Mouse (Mus musculus) hindbrain, embryonic 13.5 days (tissue): ENCODE data around the gene Dusp27. TPM values are rescaled to one million over a fixed set of nuclear protein-coding genes. Genes with fewer than 3 reads are reported as not detected.
A peak's percentile ranks its signal among the peaks of the same experiment; 100 is the strongest.
"Not testable (repeated sequence)": the region's sequence is repeated elsewhere in the genome, so short reads cannot be mapped to it uniquely, and the experiment has no call there.

Source experiments
- ATAC-seq: fragments of 200-750 bp; cut with Nextera tagmentation; 2 replicates; pipeline ENCODE4 v1.8.0; 2017; ENCODE audit warnings: moderate TSS enrichment; ENCODE audit not compliant: low FRiP score
- H3K27ac ChIP-seq: fragments of 300-500 bp; sonication (generic); 2 replicates; pipeline ENCODE4 v1.5.1; 2015; ENCODE audit warnings: inconsistent platforms, mild to moderate bottlenecking, moderate library complexity
- H3K27me3 ChIP-seq: fragments of 300-500 bp; sonication (generic); 2 replicates; pipeline ENCODE4 v1.6.1; 2015; ENCODE audit warnings: mild to moderate bottlenecking, inconsistent platforms
- H3K36me3 ChIP-seq: fragments of 300-500 bp; sonication (generic); 2 replicates; pipeline ENCODE4 v1.6.1; 2015; ENCODE audit warnings: mild to moderate bottlenecking, inconsistent platforms
- H3K4me1 ChIP-seq: fragments of 300-500 bp; sonication (generic); replicated peaks from 2 replicates; pipeline ENCODE4 v1.6.1; 2015; ENCODE audit warnings: inconsistent platforms
- H3K4me2 ChIP-seq: fragments of 300-500 bp; sonication (generic); 2 replicates; pipeline ENCODE4 v1.6.1; 2015; ENCODE audit warnings: inconsistent platforms, mild to moderate bottlenecking, moderate library complexity
- H3K4me3 ChIP-seq: fragments of 300-500 bp; sonication (generic); 2 replicates; pipeline ENCODE4 v1.5.1; 2015; ENCODE audit warnings: mild to moderate bottlenecking, inconsistent platforms
- H3K9ac ChIP-seq: fragments of 300-500 bp; sonication (generic); 2 replicates; pipeline ENCODE4 v1.6.1; 2015; ENCODE audit warnings: mild to moderate bottlenecking, inconsistent platforms
- H3K9me3 ChIP-seq: fragments of 300-500 bp; sonication (generic); 2 replicates; pipeline ENCODE4 v1.6.1; 2016; ENCODE audit warnings: inconsistent platforms
- WGBS: fragments of 180-500 bp; shearing (Covaris S2); methylation state at CpG from one replicate; pipeline ENCODE4 v1.1.7; 2015; 5-methylcytosine and 5-hydroxymethylcytosine counted together
- polyA plus RNA-seq: library from polyadenylated mRNA; unstranded; fragments of >200 nt; fragmentation: Nextera tagmentation; extraction: Ambion mirVana; gene quantifications from 2 replicates; pipeline ENCODE4 v1.2.1, GENCODE M21; 2015

Gene Dusp27
- polyA plus RNA-seq, 1 experiment from 2014 or later, result 1.2 TPM

GRCm38 (mm10) chr1:166155113-166155494 lies 27.4 kb upstream of the Dusp27 start:
- ATAC-seq, result no peak
- H3K4me1 ChIP-seq, result peaks cover 3% of the 10 kb centered on the region; the same call in 1 of the 2 replicates
- WGBS, result 54% methylated on average over 10 of the region's 10 CpGs
- H3K36me3 ChIP-seq, result no peaks in the 10 kb centered on the region
- no peak overlapping the region for H3K27ac ChIP-seq
- no peak overlapping the region for H3K4me2 ChIP-seq
- H3K9me3 ChIP-seq, result no peaks in the 10 kb centered on the region
- H3K4me3 ChIP-seq, result no peak overlapping the region
- no peak overlapping the region for H3K9ac ChIP-seq
- H3K27me3 ChIP-seq, result peaks cover 41% of the 10 kb centered on the region

GRCm38 (mm10) chr1:166154162-166155112 lies 26.7 kb upstream of the Dusp27 start:
- Histone ChIP-seq H3K4me3 (no peak overlapping the region), H3K27ac (no peak overlapping the region), H3K27me3 (peaks cover 35% of the 10 kb centered on the region), H3K36me3 (no peaks in the 10 kb centered on the region), H3K4me1 (peaks cover 3% of the 10 kb centered on the region; the same call in 1 of the 2 replicates), H3K9me3 (no peaks in the 10 kb centered on the region), H3K9ac (peak overlapping the region; percentile 2; the same call in 1 of the 2 replicates), H3K4me2 (peak overlapping the region; percentile 39)
- ATAC-seq, result peak; percentile 46
- 15% methylated on average over 29 of the region's 29 CpGs for WGBS

- no peaks in the 10 kb centered on the region for H3K36me3 ChIP-seq
- no peak overlapping the region for H3K4me3 ChIP-seq
- peaks cover 3% of the 10 kb centered on the region; the same call in 1 of the 2 replicates for H3K4me1 ChIP-seq
- no peak overlapping the region for H3K4me2 ChIP-seq
- 12% methylated on average over 18 of the region's 18 CpGs for WGBS
- no peak overlapping the region for H3K9ac ChIP-seq
- H3K27me3 ChIP-seq, result peaks cover 27% of the 10 kb centered on the region
- H3K9me3 ChIP-seq, result no peaks in the 10 kb centered on the region
- peak; percentile 55 for ATAC-seq
- no peak overlapping the region for H3K27ac ChIP-seq
These were observed 25.8 kb upstream of the Dusp27 start for GRCm38 (mm10) chr1:166153351-166154120.

DNA sequence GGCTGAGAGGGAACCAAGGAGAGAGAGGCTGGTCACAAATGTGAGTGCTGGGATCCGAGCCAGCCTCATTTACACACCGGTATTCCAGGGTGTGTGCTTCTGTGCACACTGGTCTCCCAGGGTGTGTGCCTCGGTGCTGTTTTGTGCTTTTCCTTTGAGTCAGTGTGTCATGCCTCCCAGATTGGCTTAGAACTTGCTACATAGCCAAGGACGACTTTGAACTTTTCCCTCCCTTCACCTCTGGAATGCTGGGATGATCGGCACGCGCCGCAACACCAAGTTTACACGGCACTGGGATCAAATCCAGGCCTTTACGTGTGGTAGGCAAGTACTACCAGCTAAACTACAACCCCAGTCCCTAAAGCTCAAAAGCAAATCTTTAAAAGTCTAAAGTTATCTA lies 24.3 kb upstream of the Dusp27 start:
- Histone ChIP-seq H3K36me3 (no peaks in the 10 kb centered on the region), H3K9ac (no peak overlapping the region), H3K4me2 (no peak overlapping the region), H3K27ac (no peak overlapping the region), H3K4me3 (no peak overlapping the region), H3K9me3 (no peaks in the 10 kb centered on the region), H3K27me3 (peaks cover 22% of the 10 kb centered on the region), H3K4me1 (peaks cover 3% of the 10 kb centered on the region; the same call in 1 of the 2 replicates)
- no peak for ATAC-seq
- WGBS, result 89% methylated on average over 10 of the region's 10 CpGs

GRCm38 (mm10) chr1:166151341-166151740 lies 23.6 kb upstream of the Dusp27 start:
- H3K9me3 ChIP-seq, result no peaks in the 10 kb centered on the region
- no peak overlapping the region for H3K9ac ChIP-seq
- H3K4me3 ChIP-seq, result no peak overlapping the region
- H3K4me2 ChIP-seq, result no peak overlapping the region
- no peak overlapping the region for H3K27ac ChIP-seq
- ATAC-seq, result no peak
- H3K36me3 ChIP-seq, result no peaks in the 10 kb centered on the region
- peaks cover 21% of the 10 kb centered on the region for H3K27me3 ChIP-seq
- WGBS, result 50% methylated on average over 11 of the region's 11 CpGs
- peaks cover 3% of the 10 kb centered on the region; the same call in 1 of the 2 replicates for H3K4me1 ChIP-seq

GRCm38 (mm10) chr1:166150035-166150434 lies 22.3 kb upstream of the Dusp27 start:
- ATAC-seq, result no peak
- H3K4me2 ChIP-seq, result no peak overlapping the region

GRCm38 (mm10) chr1:166149441-166149840 lies 21.7 kb upstream of the Dusp27 start:
- Histone ChIP-seq H3K9ac (no peak overlapping the region), H3K4me1 (peaks cover 3% of the 10 kb centered on the region; the same call in 1 of the 2 replicates), H3K36me3 (no peaks in the 10 kb centered on the region), H3K4me2 (no peak overlapping the region), H3K9me3 (no peaks in the 10 kb centered on the region), H3K27me3 (peaks cover 8% of the 10 kb centered on the region), H3K4me3 (no peak overlapping the region), H3K27ac (no peak overlapping the region)
- ATAC-seq, result no peak
- WGBS, result 81% methylated on average over 4 of the region's 4 CpGs

More at GRCm38 (mm10) chr1:166150035-166150434, 22.3 kb upstream of the Dusp27 start:
- Histone ChIP-seq H3K27me3 (peaks cover 14% of the 10 kb centered on the region), H3K4me1 (peaks cover 3% of the 10 kb centered on the region; the same call in 1 of the 2 replicates), H3K9me3 (no peaks in the 10 kb centered on the region), H3K4me3 (no peak overlapping the region), H3K9ac (no peak overlapping the region), H3K36me3 (no peaks in the 10 kb centered on the region), H3K27ac (no peak overlapping the region)
- WGBS, result 81% methylated on average over 7 of the region's 7 CpGs

DNA sequence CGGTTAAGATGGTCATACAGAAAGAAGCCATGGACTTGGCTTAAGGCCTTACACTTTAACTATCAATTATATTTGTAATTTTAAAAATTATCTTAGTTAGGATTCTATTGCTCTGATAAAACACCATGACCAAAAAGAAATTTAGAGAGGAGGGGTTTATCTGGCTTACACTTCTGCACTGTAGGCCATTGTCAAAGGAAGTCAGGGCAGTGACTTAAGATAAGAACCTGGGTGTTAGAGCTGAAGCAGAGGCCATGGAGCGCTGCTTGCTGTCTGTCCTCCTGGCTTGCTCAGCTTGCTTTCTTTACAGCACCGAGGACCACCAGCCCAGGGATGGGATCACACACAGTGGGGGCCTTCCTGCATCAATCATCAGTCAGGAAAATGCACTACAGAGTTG lies 19.9 kb upstream of the Dusp27 start:
- H3K4me2 ChIP-seq, result no peak overlapping the region
- WGBS, result 78% methylated on average over 3 of the region's 3 CpGs

GRCm38 (mm10) chr1:166146626-166147025 lies 18.9 kb upstream of the Dusp27 start:
- Histone ChIP-seq H3K9me3 (no peaks in the 10 kb centered on the region), H3K9ac (no peak overlapping the region), H3K4me2 (no peak overlapping the region), H3K4me1 (peaks cover 3% of the 10 kb centered on the region; the same call in 1 of the 2 replicates), H3K27me3 (peaks cover 3% of the 10 kb centered on the region; the same call in 1 of the 2 replicates), H3K4me3 (no peak overlapping the region), H3K36me3 (no peaks in the 10 kb centered on the region), H3K27ac (no peak overlapping the region)
- WGBS, result 84% methylated on average over 11 of the region's 11 CpGs
- no peak for ATAC-seq

More for the DNA sequence above, 19.9 kb upstream of the Dusp27 start:
- no peak for ATAC-seq
- Histone ChIP-seq H3K9ac (no peak overlapping the region), H3K36me3 (no peaks in the 10 kb centered on the region), H3K27ac (no peak overlapping the region), H3K4me3 (no peak overlapping the region), H3K9me3 (no peaks in the 10 kb centered on the region), H3K27me3 (peaks cover 4% of the 10 kb centered on the region; the same call in 1 of the 2 replicates), H3K4me1 (peaks cover 3% of the 10 kb centered on the region; the same call in 1 of the 2 replicates)

GRCm38 (mm10) chr1:166142369-166142768 lies 14.6 kb upstream of the Dusp27 start:
- Histone ChIP-seq H3K4me1 (peaks cover 8% of the 10 kb centered on the region), H3K4me3 (no peak overlapping the region), H3K9ac (no peak overlapping the region), H3K27me3 (peaks cover 7% of the 10 kb centered on the region; the same call in 1 of the 2 replicates), H3K27ac (no peak overlapping the region), H3K4me2 (no peak overlapping the region), H3K36me3 (no peaks in the 10 kb centered on the region), H3K9me3 (no peaks in the 10 kb centered on the region)
- WGBS, result 77% methylated on average over 6 of the region's 6 CpGs
- ATAC-seq, result no peak

- H3K4me2 ChIP-seq, H3K4me3 ChIP-seq, H3K27ac ChIP-seq, H3K4me1 ChIP-seq, H3K9me3 ChIP-seq, H3K27me3 ChIP-seq, ATAC-seq, H3K9ac ChIP-seq, H3K36me3 ChIP-seq: not testable (repeated sequence)
- WGBS, result 91% methylated on average over 9 of the region's 9 CpGs
These were observed 14.1 kb upstream of the Dusp27 start for GRCm38 (mm10) chr1:166141868-166142267.

DNA sequence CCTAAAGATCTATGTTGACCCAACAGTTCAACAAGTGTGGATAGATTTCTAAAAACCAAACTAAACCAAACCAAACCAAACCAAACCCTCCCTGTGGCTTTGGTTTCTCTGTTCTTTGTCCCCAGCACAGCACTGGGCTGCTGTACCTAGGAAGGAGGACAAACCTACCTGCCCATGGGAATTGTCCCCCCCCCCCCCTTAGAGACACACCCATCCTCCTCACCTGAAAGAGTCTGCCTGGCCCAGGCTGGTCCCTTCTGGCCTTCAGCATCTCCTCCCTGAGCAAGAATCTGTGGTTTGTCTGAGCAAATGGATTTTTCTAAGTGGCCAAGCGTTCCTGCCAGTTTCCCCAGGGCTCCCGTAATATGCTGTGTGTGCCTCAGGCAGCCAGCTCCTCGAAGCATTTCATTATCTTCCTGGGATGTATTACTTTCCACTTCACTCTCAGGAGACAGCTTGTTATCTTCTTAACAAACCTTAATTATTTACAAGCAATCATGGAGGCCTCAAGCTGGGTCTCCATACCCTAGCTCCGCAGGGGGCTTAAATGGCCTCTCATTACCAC lies 12.0 kb upstream of the Dusp27 start:
- WGBS, result 38% methylated on average over 4 of the region's 4 CpGs
- Histone ChIP-seq H3K27ac (no peak overlapping the region; the same call in 1 of the 2 replicates), H3K4me3 (no peak overlapping the region), H3K9me3 (no peaks in the 10 kb centered on the region), H3K4me2 (no peak overlapping the region), H3K27me3 (0 out of 2 replicates have a peak, but pooled peaks cover 11% of the 10 kb centered on the region), H3K9ac (no peak overlapping the region), H3K4me1 (peaks cover 11% of the 10 kb centered on the region), H3K36me3 (no peaks in the 10 kb centered on the region)
- peak; percentile 47; the same call in 1 of the 2 replicates for ATAC-seq
